Comparison of ENCODE assay signal across 10 mouse cellular contexts in the genomic region with DNA sequence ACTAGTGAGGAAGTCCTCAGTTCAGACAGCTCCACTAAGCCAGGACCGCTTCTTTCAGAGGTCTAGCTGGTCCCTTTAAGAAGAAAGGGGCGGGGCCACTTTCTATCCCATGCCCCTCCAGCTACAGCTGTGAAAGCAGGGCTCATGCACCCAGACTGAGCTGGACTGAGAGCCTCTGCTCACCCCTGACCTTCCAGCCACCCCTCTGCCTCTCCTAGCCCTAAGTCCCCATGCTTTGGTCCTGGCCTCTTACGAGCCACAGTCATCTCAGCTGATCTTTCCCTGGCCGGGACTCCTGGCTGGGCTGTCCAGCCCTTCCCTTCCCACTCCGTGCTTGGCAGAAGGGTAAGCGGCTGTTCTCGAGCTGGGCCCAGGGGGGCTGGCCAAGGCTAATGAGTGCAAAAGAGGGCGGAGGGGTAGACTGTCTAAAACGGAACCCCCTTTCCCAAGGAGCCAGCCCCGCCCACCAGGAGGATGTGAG. TPM values are rescaled to one million over a fixed set of nuclear protein-coding genes. Genes with fewer than 3 reads are reported as not detected.
A peak's percentile ranks its signal among the peaks of the same experiment; 100 is the strongest.
DNase-seq lines count a peak whose midpoint lies in the region; ATAC-seq and TF ChIP-seq lines count a peak whose summit lies in the region.
"Had no signal": no experiment of that assay in that cellular context is flagged by ENCODE, and none has a peak within 500 bp of the region (broad histone marks: within the 10 kb centered on the region; RNA-seq: fewer than 3 reads in every experiment).

No protein-coding gene starts in this region.

- H3ac ChIP-seq in myocyte (ENCODE audit: control insufficient read depth, insufficient read length): no peak overlapping the region

- TF ChIP-seq POLR2A in lung, adult 2 months (IDR thresholded peaks at IDR 0.05; ENCODE audit: borderline replicate concordance, extremely low read depth, low read depth, low read length): no peak
- no peak for TF ChIP-seq POLR2A in myocyte (IDR thresholded peaks at IDR 0.05; ENCODE audit: insufficient read length, low read depth)

- H3K4me1 ChIP-seq in lung, embryonic 14.5 days (ENCODE audit: insufficient read depth): 0 out of 2 replicates have a peak, but pooled peaks cover 4% of the 10 kb centered on the region
- H3K4me1 ChIP-seq in lung, adult 2 months (ENCODE audit: control insufficient read depth, insufficient read depth, low read length): no peaks in the 10 kb centered on the region
- peaks cover 4% of the 10 kb centered on the region; the same call in 1 of the 2 replicates for H3K4me1 ChIP-seq in intestine, embryonic 16.5 days (ENCODE audit: control insufficient read depth, insufficient read depth, low read length)

- 23% methylated on average over 10 of the region's 10 CpGs for WGBS in lung, embryonic 14.5 days
- 21% methylated on average over 10 of the region's 10 CpGs for WGBS in lung, adult 2 months
- 26% methylated on average over 10 of the region's 10 CpGs for WGBS in intestine, embryonic 16.5 days

- H3K9ac ChIP-seq in lung, embryonic 14.5 days: no peak overlapping the region; the same call in 1 of the 2 replicates
- H3K9ac ChIP-seq in intestine, embryonic 16.5 days (ENCODE audit: low read depth, low read length): peak overlapping the region; percentile 39

- TF ChIP-seq CTCF in lung, embryonic 14.5 days (IDR thresholded peaks at IDR 0.05; ENCODE audit: low read depth): no peak
- no peak for TF ChIP-seq CTCF in lung, adult 2 months (IDR thresholded peaks at IDR 0.05; ENCODE audit: insufficient read depth, low read length)

- no peaks in the 10 kb centered on the region for H3K79me2 ChIP-seq in myocyte (ENCODE audit: control insufficient read depth, insufficient read depth)

- H3K4me3 ChIP-seq in lung, embryonic 14.5 days (ENCODE audit: low read depth, low read length): peak overlapping the region; percentile 23
- H3K4me3 ChIP-seq in lung, adult 2 months (replicated peaks; ENCODE audit: extremely low read depth, low read depth, low read length): no peak overlapping the region
- H3K4me3 ChIP-seq in intestine, embryonic 16.5 days (ENCODE audit: low read length): peak overlapping the region; percentile 31; the same call in 1 of the 2 replicates
- no peak overlapping the region for H3K4me3 ChIP-seq in myocyte
- H3K4me3 ChIP-seq: erythroblast, embryonic 14.5 days had no signal

- H3K27ac ChIP-seq in lung, embryonic 14.5 days (ENCODE audit: low read depth): no peak overlapping the region
- no peak overlapping the region for H3K27ac ChIP-seq in intestine, embryonic 16.5 days (ENCODE audit: low read length)

- H3K9me3 ChIP-seq in lung, embryonic 14.5 days (ENCODE audit: low read depth, low read length): no peaks in the 10 kb centered on the region
- no peaks in the 10 kb centered on the region for H3K9me3 ChIP-seq in intestine, embryonic 16.5 days (ENCODE audit: control insufficient read depth, low read length)

- ATAC-seq in lung, embryonic 14.5 days (ENCODE audit: insufficient read depth): peak; percentile 57; the same call in 1 of the 2 replicates
- 0 out of 2 replicates have a peak, but pooled peaks have one; percentile 31 for ATAC-seq in intestine, embryonic 16.5 days

- no peaks in the 10 kb centered on the region for H3K27me3 ChIP-seq in lung, embryonic 14.5 days (ENCODE audit: insufficient read depth, low read length)
- 0 out of 2 replicates have a peak, but pooled peaks cover 2% of the 10 kb centered on the region for H3K27me3 ChIP-seq in intestine, embryonic 16.5 days (replicated peaks; ENCODE audit: control insufficient read depth, insufficient read depth, low read length)
- no peaks in the 10 kb centered on the region for H3K27me3 ChIP-seq in myocyte (ENCODE audit: control insufficient read depth, insufficient read depth, insufficient read length)

- peak overlapping the region; percentile 56 for H3K4me2 ChIP-seq in lung, embryonic 14.5 days
- H3K4me2 ChIP-seq in intestine, embryonic 16.5 days (ENCODE audit: low read depth, low read length): peak overlapping the region; percentile 53
- peak overlapping the region; percentile 34 for H3K4me2 ChIP-seq in myocyte (ENCODE audit: low read depth)

- H3K36me3 ChIP-seq in lung, embryonic 14.5 days (ENCODE audit: insufficient read depth): no peaks in the 10 kb centered on the region
- no peaks in the 10 kb centered on the region for H3K36me3 ChIP-seq in intestine, embryonic 16.5 days (ENCODE audit: control insufficient read depth, insufficient read depth, low read length)
- H3K36me3 ChIP-seq in myocyte (ENCODE audit: control insufficient read depth, insufficient read depth): no peaks in the 10 kb centered on the region

- peak; percentile 53 for DNase-seq in lung, embryonic 14.5 days
- DNase-seq in lung, adult 2 months: no peak
- DNase-seq in heart, adult 18-20 months: peak; percentile 61 to 67
- DNase-seq in yolk sac, embryonic 10.5 days (ENCODE audit: low spot score): no peak
- DNase-seq in thymus, postnatal 14 days: no peak
- DNase-seq in frontal cortex, postnatal 25 days (ENCODE audit: low spot score in 2 of 2): no peak

TF ChIP-seq in myocyte, 11 proteins besides CTCF, POLR2A, EP300 and RAD21:
- no peak for TF ChIP-seq REST (IDR thresholded peaks at IDR 0.05; ENCODE audit: insufficient read depth, insufficient read length)
- TF ChIP-seq SRF (IDR thresholded peaks at IDR 0.05; ENCODE audit: control insufficient read depth, insufficient read length, low read depth): no peak
- no peak for TF ChIP-seq USF1 (IDR thresholded peaks at IDR 0.05; ENCODE audit: low read depth)
- TF ChIP-seq TCF12 (IDR thresholded peaks at IDR 0.05; ENCODE audit: insufficient read depth, poor library complexity, severe bottlenecking): no peak
- no peak for TF ChIP-seq E2F4 (IDR thresholded peaks at IDR 0.05; ENCODE audit: insufficient read depth)
- TF ChIP-seq TCF3 (IDR thresholded peaks at IDR 0.05; ENCODE audit: insufficient read length, low read depth): no peak
- no peak for TF ChIP-seq POLR2AphosphoS2 (IDR thresholded peaks at IDR 0.05; ENCODE audit: insufficient read length, low read depth)
- TF ChIP-seq MAX (IDR thresholded peaks at IDR 0.05; ENCODE audit: low read depth): no peak
- no peak for TF ChIP-seq MYOG (IDR thresholded peaks at IDR 0.05; ENCODE audit: control insufficient read depth in 1 of 3, insufficient read depth in 1 of 3, insufficient read length in 2 of 3, low read depth in 2 of 3)
- no peak for TF ChIP-seq MYOD1 (IDR thresholded peaks at IDR 0.05; ENCODE audit: control insufficient read depth in 1 of 3, insufficient read length in 2 of 3, low read depth in 2 of 3)
- no peak for TF ChIP-seq CEBPB (IDR thresholded peaks at IDR 0.05; ENCODE audit: insufficient read depth, poor library complexity, severe bottlenecking)

RNA-seq across cellular contexts. Expression of a gene that starts 47.1 kb away (rescaled TPM):
- 10.8 and 10.9 TPM in 2 replicates for polyA plus RNA-seq in lung, embryonic 14.5 days (2014; fragmentation: Nextera tagmentation; extraction: Ambion mirVana)
- polyA plus RNA-seq in lung, adult 2 months (2012; rRNA removed): 6.6 and 7.1 TPM in 2 replicates
- total RNA-seq in heart, adult 18-20 months (2021): 1 to 10 TPM; 3.8 to 4.1 TPM
- polyA plus RNA-seq in intestine, embryonic 16.5 days (2015; fragmentation: Nextera tagmentation; extraction: Ambion mirVana): 0.83 and 1.9 TPM in 2 replicates
- polyA plus RNA-seq in myocyte (2012; fragmentation: generic; extraction: Trizol): 0.07 TPM
- polyA plus RNA-seq: erythroblast, embryonic 14.5 days; small intestine, adult 2 months had no signal

Comparison
In these comparisons a context has a peak if more than half of its experiments do, and no peak if none do; other contexts are left out.
1. DNase-seq: peak in lung, embryonic 14.5 days (single experiment) and heart, adult 18-20 months (2 of 2); none in lung, adult 2 months (single experiment), yolk sac, embryonic 10.5 days (single experiment), thymus, postnatal 14 days (single experiment) and frontal cortex, postnatal 25 days (0 of 2).
2. H3K4me3 ChIP-seq: peak in lung, embryonic 14.5 days (single experiment) and intestine, embryonic 16.5 days (single experiment); none in lung, adult 2 months (single experiment) and myocyte (single experiment).
3. Peak in every context shown above with its lines, with median percentiles within 50 percentile points of each other: H3K4me2 ChIP-seq.